Mouse (Mus musculus) c-Kit-positive CD71-negative TER-119-negative erythroid progenitor cells, embryonic 14.5 days (primary cell): ENCODE results near the gene Vmn1r54.
"Not testable (repeated sequence)": the region's sequence is repeated elsewhere in the genome, so short reads cannot be mapped to it uniquely, and the experiment has no call there.

Experiments used
- DNase-seq: peaks from one replicate; pipeline ENCODE4 v3.0.0-alpha.2; 2013; ENCODE audit warnings: low read depth

The Vmn1r54 gene

DNA sequence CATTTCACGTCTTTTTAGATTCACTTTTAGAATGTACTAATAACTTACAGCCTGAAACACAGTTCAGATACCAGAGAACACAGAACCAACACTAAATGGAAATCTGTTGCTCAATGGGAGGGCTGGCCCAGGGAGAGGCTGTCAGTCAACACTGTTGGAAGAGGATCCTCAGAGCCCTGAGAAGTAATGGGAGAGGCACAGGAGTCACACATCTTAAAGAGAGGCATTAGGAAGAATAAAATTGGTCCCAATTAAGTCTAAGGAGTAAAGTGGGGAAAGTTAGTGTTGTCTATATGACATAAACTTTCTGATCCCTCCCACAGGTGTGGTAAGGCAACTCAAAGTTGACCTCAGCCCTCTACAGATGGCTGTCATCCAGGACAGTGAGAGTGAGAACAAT lies at the start of gene Vmn1r54:
Gene Vmn1r54 (plus strand): TSS at position 301 of the 400 bp plus-strand sequence.
- no peak for DNase-seq

DNA sequence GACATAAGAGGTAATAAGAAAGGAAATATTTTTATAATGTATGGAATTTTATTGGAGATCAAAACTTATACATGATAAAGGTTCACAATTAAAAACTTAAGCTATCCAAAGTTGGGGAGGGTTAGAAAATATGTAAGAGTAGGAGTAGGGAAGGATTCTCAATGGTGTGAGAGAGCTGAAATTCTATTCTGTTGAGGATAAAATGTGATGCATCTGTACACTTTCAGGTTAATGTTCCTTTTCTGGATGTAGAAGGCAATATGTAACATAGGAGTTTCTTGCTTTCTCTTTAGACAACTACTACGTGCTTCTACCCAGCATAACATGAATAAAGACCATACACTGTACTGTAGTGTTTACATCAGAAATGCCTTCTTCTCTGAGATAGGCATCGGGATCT lies 43.6 kb upstream of the Vmn1r54 start, which contains the start of gene V1ra8:
Gene V1ra8 (plus strand): TSS at position 301 of the 400 bp plus-strand sequence.
- DNase-seq = not testable (repeated sequence)

DNA sequence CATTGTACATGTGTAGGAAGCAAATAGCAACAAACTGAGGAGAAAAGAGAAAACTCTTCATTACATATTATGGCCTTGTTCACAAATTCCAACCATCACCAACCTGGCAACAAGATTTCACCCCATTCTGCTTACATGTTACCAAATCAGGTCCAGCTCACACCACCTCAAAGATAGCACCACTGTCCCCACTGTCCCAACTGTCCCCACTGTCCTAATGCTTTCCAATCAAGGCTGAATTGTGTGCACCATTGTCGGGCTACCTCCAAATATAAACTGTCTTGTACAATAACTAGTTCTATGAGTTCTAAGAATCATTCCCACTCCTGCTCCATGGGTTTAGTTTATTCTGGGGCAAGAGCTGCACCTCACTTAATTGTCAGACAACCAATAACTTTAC lies 21.8 kb upstream of the Vmn1r54 start, which contains the start of gene Vmn1r53:
Gene Vmn1r53 (minus strand): TSS at position 101 of the 400 bp plus-strand sequence.
- DNase-seq = no peak

DNA sequence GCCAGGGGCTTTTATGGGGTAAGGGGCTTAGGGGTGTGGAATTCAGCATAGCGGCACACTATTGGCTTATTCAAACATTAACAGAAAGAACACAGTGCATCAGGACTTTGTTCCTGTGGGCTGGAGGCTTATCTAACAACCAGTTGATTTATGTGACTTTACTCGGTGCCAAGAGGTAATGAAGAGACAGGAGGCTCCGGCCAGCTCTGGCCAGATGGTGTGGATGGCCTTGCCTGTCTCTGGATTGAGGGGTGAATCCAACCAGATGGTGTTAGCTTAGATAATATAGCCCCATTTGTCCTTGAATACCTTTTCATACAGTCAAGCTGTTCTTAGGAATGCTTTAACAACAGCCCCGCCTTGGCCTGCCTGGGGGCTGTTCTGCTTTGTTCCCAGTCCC lies 14.0 kb upstream of the Vmn1r54 start:
- DNase-seq = not testable (repeated sequence)

DNA sequence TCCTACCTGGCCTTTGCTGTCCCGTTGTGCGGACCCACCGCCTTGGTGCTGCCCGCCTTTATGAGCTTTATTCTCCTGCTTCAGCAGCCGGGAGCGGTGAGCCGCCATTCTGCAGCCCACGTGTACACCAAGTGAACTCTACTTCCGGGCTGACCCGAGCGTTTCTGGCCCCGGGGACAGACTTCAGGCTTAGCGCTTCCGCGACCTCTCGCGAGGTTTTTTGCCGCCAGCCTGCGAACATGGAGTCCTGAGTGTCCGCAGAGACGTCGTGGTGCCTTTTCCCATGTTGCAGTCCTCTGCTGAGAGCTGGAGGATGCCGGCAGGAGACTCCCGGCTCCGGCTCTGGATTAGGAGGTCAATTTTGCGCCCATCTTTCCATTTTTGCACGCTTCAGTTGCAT lies 13.4 kb upstream of the Vmn1r54 start:
- no peak for DNase-seq

DNA sequence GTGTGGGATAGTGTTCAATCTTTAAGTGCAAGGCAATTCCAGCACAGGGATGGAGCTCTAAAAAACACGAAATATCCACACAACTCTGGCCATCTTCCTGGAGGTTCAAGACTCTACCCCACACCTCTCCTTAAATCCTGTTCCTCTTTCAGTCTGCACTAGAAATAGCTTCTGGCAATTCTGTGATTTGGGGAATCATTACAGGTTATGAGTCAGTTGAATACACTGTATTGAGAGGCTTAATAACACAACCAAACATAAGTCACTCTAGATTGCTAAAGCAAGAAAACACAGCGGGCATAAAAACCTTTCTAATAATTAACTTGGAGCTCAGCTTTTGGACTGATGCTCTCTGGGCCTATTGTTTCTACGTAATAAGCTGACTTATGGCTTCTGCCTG lies 2.1 kb upstream of the Vmn1r54 start:
- DNase-seq = no peak

DNA sequence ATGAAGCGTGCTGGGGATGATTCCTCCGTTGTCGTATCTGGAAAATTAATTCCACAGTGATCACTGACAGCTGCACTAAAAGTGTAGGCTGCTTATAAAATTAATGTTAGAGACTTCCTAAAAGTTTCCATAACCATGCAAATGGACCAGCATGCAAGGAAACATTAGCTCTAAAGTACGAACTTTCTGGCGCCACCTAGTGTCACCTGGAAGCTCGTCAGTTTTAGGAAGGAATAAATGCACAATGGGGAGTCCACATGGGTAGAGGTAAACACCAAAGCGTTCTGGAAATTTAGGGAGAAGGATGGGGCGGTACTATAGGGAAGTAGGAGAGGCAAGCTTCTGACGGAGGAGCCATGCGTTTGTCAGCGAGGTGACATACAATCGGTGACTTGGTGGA lies 42.2 kb downstream of the Vmn1r54 start:
- no peak for DNase-seq

DNA sequence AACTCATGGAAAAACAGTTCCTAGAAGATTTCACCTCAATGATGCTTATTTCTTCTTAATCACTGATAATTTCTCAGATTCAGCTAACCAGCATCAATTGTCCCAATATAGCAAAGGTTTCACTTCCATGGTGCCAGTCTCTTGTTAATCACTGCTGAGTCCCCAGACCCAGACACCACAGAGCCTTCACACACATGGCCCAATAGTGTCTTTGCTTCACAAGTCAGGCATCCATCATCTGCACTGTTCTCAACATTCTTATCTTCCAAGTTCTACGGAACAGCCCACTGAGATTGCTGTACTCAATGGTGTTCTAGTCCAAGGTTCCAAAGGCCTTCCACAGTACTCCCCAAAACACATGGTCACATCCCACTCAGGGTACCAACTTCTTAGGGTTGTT lies 54.8 kb downstream of the Vmn1r54 start, which contains the start of gene BC048671:
Gene BC048671 (plus strand): TSS at position 301 of the 400 bp plus-strand sequence.
- DNase-seq = no peak

DNA sequence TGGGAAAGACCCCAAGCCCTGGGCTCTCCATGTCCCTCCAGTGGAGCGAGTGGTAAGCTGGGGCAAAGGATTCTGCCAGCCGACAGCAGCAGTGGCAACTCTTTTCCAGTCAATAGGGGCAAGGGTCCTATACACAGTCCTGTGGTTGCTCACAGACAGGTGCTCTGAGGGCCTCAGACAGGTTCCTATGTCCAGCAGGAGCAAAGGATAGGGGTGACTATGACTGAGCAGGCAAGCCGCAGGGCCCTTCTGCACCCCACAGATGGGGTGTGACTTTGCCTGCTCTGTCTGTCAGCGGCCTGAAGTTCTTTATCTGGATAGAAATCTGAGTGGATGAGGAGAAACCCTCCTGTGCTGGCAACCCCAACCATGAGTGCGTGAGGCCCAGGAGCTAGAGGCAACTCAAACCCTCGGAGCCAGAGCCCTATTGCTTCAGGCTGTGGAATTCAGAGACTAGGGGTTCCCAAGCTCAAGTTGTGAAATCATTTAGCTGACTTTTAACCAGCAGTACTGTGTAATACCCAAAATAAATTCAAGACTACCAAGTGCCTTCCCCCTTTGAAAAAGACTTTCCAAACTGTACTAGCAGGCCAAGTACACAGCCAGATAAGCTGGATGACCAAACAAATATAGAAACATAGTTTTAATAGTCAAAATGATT lies 60.3 kb downstream of the Vmn1r54 start:
- DNase-seq = no peak

DNA sequence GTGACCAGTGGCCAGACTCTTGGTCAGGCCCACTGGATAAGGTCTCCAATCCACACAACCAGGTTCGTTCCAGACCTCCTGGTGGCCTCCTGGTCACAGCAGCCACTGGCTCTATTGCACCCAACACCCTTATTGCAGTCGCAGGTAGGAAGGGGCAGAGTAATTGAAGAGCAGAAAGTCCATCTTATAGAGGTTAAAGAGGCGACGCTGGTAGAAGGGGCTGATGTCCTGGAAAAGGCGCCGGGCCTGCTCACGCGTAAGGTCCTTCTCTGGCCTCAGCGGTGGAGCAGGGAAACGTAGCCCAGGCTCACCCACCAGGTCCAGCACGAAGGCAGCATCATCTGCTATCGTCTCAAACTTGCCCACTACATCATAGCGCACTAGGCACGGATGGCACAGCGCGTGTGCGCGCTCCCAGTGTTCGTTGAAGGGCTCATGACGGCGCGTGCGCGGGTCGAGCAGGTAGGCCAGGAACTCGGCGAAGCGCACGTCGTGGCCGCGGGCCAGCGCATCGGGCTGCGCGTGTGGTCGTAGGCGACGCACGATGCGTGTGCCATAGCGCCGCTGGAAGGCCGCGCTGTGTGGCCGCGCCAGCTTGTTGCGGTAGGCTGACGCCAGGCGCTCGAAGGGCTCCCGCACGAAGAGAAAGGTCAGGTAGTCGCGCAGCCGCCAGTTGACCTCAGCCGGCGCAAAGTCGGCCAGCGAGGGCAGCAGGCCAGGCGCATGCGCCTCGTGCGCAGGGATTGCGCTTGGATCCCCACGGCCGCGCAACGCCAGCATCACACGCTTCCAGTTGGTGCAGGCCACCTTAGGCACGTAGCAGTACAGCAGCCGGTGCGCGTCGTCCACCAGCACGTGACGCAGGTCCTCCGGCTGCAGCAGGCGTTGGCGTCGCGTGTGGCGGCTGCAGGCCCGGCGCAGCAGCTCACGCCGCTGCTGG lies 63.0 kb downstream of the Vmn1r54 start:
- DNase-seq = no peak

DNA sequence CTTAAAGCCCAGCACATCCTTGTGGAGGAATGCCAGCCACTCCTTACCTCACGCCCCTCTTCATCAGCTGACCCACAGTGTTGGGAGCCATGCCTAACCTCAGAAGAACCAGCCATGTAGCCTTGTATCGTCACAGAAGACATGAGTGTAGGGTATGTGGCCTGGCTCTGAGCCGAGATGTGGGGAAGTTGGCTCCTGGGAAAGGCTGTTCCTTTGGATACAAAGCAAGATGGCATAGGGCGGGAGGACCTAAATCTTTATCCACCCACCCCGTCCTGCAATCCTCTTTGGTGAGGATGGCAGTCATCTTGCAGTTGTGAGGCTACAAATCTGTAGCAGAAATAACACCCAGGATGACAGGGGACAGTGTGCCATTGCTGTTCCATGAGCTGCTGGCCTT lies 69.9 kb downstream of the Vmn1r54 start:
- DNase-seq = no peak

DNA sequence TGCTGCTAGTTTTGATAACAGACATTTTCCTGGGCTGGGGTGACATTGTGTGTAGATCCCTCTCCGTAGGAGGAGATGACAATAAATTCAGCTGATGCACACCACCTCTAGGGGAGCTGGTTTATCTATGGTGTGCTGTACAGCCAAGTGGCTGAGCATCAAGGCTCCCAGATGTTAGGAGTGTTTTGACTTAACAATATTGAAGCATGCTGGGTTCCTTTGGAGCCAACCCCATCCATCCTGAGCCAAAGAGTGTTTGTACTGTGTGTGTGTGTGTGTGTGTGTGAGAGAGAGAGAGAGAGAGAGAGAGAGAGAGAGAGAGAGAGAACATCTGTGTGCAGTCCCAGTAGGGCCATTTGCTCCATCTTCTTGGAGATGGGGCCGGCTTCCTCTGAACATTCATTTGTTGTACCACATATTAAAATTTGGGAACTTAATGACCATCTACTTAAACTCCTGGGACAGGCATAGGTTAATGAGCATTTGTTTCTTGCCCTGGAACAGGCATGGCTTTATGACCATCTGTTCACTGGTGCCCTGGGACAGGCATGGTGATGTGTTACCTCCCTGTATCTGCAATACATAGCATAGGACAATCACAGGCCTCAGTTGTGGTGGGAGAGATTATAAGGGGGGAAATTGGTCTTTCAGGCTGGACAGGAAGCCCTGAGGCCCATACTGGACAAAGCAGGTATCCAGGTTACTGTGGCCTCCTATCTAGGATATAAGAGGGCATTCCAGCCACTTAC lies 71.6 kb downstream of the Vmn1r54 start:
- DNase-seq = no peak

DNA sequence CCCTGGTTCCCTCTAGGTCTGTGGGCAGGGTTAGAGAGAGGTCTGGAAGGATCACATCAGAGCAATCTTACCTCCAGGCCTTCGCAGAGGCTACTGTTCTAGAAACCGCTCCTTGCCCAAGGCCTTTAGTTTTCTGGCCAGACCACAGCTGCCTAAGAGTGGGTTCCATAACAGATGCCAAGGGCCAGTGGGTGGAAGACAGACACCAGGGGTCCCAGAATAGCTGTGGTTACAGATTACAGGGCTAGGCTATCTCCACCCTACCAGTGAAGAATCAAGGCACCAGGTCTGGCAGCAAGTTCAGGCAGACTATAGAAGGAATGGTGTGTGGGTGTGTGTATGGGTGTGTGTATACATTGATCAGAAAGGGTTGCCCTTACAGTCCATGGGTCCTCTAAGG lies 72.9 kb downstream of the Vmn1r54 start:
- no peak for DNase-seq

DNA sequence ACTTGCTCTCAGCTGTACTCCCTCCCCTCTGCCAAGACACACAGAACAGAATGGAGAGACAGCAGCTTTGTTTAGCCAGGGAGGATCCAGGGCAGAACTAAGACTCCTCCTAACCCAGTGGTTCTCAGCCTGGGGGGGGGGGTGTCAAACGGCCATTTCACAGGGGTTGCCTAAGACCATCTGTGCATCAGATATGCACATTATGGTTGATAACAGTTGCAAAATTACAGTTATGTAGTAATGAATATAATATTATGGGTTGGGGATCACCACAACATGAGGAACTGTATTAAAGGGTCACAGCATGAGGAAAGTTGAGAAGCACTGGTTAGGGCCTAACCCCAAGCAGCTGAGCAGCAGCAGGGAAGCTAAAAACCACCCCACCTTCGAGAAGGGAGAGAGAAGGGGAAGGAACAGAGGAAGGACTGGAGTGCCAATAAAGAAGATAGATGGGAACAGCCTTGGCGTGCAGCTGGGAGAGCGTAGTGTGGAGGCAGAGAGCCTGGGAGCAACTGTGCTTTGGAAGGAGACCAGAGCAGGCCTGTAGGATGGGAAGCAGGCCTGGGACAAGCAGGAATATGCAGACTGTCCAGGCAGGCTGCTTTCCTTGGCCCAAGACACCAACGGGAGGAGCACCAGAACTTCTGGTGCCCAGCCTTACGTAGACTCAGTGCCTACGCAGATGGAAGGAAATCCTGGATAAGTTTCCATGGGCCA lies 73.5 kb downstream of the Vmn1r54 start:
- no peak for DNase-seq

DNA sequence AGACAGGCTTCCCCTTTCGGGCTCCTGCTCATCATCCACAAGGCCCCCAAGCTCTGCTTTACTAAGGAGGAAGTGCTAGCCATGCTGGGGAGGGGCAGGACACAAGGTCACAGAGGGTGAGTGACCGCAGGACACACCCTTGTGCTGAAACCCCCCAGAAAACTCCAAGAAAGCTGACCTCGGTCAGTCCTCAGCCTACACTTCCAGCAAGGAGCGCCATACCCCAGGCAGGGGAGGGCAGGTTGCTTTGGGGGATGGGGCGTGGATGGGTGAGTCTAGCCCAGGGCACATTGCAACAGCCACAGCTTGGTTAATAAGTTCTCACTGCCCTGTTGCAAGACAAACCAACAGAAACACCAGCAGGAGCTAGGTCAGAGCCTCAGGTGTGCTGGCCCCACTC lies 74.3 kb downstream of the Vmn1r54 start:
- DNase-seq = no peak
